Comparison of ENCODE assay signal across 11 mouse cellular contexts in the genomic region with DNA sequence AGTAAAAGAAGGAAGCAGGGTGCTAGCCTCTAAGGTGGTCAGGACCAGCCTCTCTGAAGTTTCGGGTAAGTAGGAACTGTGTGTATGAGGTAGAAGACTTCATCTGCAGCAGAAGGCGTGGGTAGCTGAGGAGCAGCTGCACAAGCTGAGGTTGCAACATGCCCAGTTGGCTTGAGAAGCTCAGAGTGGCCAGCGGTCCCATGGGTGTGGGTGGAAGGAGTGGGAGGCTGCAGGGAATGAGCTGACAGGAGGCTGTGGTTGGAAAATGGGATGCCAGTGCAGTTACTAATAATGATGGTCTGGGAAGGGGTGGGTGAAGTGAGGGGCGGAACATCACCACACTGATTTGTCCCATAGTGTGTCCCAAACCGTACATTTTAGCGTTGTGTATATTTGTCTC.
DNase-seq lines count a peak whose midpoint lies in the region; ATAC-seq and TF ChIP-seq lines count a peak whose summit lies in the region.
"Had no signal": no experiment of that assay in that cellular context is flagged by ENCODE, and none has a peak within 500 bp of the region (broad histone marks: within the 10 kb centered on the region; RNA-seq: fewer than 3 reads in every experiment).

No protein-coding gene starts in this region.

- no peaks in the 10 kb centered on the region for H3K9me3 ChIP-seq in intestine, postnatal 0 days (ENCODE audit: control insufficient read depth)
- H3K9me3 ChIP-seq: heart, embryonic 13.5 days had no signal

- no peaks in the 10 kb centered on the region; the same call in 1 of the 2 replicates for H3K4me1 ChIP-seq in intestine, postnatal 0 days (replicated peaks; ENCODE audit: control insufficient read depth, insufficient read depth, low read length)

- H3K27ac ChIP-seq in layer of hippocampus, adult 2 months, result no peak overlapping the region
- H3K27ac ChIP-seq in intestine, postnatal 0 days (ENCODE audit: low read depth, low read length), result no peak overlapping the region
- H3K27ac ChIP-seq: liver, embryonic 14.5 days had no signal

- H3K4me2 ChIP-seq in intestine, postnatal 0 days (replicated peaks; ENCODE audit: low read depth), result no peak overlapping the region
- H3K4me2 ChIP-seq: heart, embryonic 13.5 days had no signal

- no peak for ATAC-seq in activated CD4-positive, CD25-positive, alpha-beta regulatory T cell, adult 4 months
- no peak for ATAC-seq in intestine, postnatal 0 days

- peaks cover 14% of the 10 kb centered on the region; the same call in 1 of the 2 replicates for H3K36me3 ChIP-seq in intestine, postnatal 0 days (ENCODE audit: control insufficient read depth, insufficient read depth)

- no peak overlapping the region for H3K4me3 ChIP-seq in layer of hippocampus, adult 2 months
- H3K4me3 ChIP-seq in intestine, postnatal 0 days (ENCODE audit: low read depth, low read length), result no peak overlapping the region
- H3K4me3 ChIP-seq: heart, embryonic 13.5 days had no signal

- WGBS in intestine, postnatal 0 days, result 94% methylated on average over 6 of the region's 6 CpGs

- no peak overlapping the region for H3K9ac ChIP-seq in intestine, postnatal 0 days (ENCODE audit: low read depth, low read length)
- H3K9ac ChIP-seq: heart, embryonic 13.5 days; liver, embryonic 14.5 days had no signal

- DNase-seq in layer of hippocampus, adult 8-10 months (ENCODE audit: low spot score in 2 of 2), result peak; percentile 19
- DNase-seq in layer of hippocampus, adult 2 months (ENCODE audit: low spot score in 2 of 2), result no peak
- peak; percentile 12 for DNase-seq in adrenal gland, adult 8-10 months
- DNase-seq in gastrocnemius, postnatal 36 days, result peak; percentile 39 to 69
- DNase-seq in lung, postnatal 25 days (ENCODE audit: low spot score), result peak; percentile 57
- DNase-seq in c-Kit-positive CD71-positive TER-119-positive erythroid progenitor cells, embryonic 14.5 days (ENCODE audit: low spot score), result no peak
- DNase-seq: thymus, postnatal 36 days had no signal

- intact Hi-C loops in gastrocnemius, postnatal 36 days (cut with DNase I), result no loop called here

- no peaks in the 10 kb centered on the region for H3K27me3 ChIP-seq in intestine, postnatal 0 days (replicated peaks; ENCODE audit: control insufficient read depth, insufficient read depth, low read length)
- H3K27me3 ChIP-seq: heart, embryonic 13.5 days had no signal

- TF ChIP-seq CTCF in layer of hippocampus, adult 2 months (conservative IDR thresholded peaks at IDR 0.05), result no peak
- TF ChIP-seq CTCF in intestine, postnatal 0 days (IDR thresholded peaks at IDR 0.05; ENCODE audit: low read depth), result no peak

Comparison
In these comparisons a context has a peak if more than half of its experiments do, and no peak if none do; other contexts are left out.
1. DNase-seq: peak in layer of hippocampus, adult 8-10 months (2 of 2), adrenal gland, adult 8-10 months (single experiment), gastrocnemius, postnatal 36 days (2 of 2) and lung, postnatal 25 days (single experiment); none in layer of hippocampus, adult 2 months (0 of 2) and c-Kit-positive CD71-positive TER-119-positive erythroid progenitor cells, embryonic 14.5 days (single experiment).